Mouse (Mus musculus): ENCODE data around the gene Gm20521.

DNA sequence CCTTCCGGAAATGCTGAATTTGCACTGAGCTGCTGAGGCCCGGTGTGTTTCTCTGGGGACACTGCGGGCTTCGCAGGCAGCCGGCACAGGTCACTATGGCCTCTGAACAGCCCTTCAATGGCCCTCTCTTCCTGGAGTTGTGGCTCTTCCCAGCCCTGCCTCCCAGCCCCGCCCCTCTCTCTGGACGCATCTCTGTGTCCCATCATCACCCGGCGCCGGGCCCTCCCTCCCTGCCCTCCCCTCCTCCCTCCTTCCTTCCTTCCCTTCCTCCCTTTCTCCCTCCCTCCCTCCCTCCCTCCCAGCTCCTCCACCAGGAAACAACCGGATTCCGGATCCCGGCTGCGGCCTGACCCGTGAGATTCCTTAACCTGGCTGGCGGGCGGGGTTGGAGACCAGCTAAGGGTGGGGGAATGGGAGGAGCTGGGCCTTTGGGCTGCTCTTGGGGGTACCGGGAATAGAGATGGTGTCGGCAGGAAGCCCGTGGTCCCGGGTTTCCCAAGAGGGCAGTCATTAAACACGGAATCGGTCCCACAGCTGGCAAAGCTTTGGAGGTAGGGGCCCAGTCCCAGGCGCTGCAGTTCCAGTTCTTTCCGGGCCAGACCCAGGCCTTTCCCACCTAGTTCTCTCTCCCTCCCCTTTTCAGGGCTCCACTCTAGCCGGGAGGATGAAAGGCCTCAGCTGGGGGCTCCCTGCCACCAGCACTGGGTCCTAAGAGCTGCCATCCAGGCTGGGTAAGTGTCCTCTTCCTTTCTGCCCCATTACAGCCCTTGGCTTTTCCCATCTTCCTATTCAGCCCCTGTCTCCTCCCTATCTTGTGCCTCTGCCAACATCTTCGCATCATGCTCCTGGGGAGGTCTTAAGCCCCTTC, at the start of gene Gm20521, which contains the start of gene Bcl2l2:
- TF ChIP-seq CTCF (IDR thresholded peaks at IDR 0.05; ENCODE audit: low read depth, low read length) (no peak), GATA1 (IDR thresholded peaks at IDR 0.05; ENCODE audit: borderline replicate concordance, low read length) (no peak), GATA2 (IDR thresholded peaks at IDR 0.05; ENCODE audit: borderline replicate concordance, low read depth, low read length) (no peak)
